Mouse (Mus musculus): ENCODE data around the gene Ctbp2.
A peak's percentile ranks its signal among the peaks of the same experiment; 100 is the strongest.
"Not testable (repeated sequence)": the region's sequence is repeated elsewhere in the genome, so short reads cannot be mapped to it uniquely, and the experiment has no call there.

The Ctbp2 gene

GRCm38 (mm10) chr7:133120221-133120751 lies 3.9 kb downstream of the Ctbp2 start:
- no peak for DNase-seq (ENCODE audit: low read depth)

DNA sequence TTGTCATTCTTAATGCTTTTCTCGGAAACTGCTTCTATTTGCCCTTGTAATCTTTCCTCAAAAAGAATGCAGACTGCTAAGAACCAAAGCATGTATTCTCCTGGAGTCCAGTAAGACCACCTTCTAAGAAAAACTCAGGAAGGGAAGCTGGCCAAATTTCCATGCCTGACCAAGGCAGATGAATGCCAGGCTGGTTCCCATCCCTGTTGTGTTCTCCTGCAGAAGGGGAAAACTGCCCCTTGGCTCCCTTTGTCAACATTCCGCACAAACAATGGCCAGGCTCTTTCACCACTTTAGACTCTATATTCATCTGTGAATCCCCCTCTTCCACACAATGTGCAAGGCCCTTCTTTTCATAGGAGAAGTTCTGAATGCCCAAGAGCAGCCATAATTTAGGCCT lies 6.3 kb downstream of the Ctbp2 start:
- no peak for DNase-seq (ENCODE audit: low read depth)

DNA sequence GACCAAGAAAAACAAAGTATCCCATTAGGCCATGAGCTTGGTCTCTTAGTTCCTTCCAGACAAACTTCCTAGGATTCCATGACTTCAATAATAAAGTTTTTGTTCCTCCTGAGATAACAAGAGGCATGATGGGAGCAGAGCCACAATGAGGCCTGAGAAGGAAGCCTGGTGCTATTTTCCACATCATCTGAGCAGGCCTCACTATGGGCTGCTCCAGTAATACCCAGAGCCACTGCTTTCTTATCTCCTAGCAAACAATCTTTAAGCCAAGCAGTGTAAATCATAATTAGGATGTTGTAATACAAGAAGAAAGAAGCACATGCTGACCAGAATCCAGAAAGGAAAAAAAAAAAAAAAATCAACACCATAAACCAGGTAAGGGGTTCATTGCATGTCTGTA lies 7.6 kb downstream of the Ctbp2 start:
- no peak for DNase-seq (ENCODE audit: low read depth)

DNA sequence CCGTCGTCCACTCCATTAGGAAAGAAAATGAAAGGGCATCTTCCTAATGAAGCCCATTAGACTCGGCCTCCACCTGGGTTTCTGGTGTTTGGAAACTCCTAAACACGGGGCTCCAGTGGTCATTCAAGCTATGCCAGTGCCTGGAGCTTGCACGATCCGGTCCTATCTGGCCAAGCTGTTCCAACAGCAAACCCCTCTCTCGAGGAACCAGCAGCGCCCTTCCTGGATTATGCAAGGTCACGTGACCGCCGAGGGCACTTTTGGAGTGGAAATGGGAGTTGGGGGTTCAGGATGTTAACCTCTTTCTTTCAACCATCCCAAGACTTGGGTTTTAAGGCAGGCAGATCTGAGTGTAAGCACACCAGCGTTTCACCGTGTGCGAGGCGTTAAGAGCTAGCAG lies 8.3 kb downstream of the Ctbp2 start:
- no peak for DNase-seq (ENCODE audit: low read depth)

DNA sequence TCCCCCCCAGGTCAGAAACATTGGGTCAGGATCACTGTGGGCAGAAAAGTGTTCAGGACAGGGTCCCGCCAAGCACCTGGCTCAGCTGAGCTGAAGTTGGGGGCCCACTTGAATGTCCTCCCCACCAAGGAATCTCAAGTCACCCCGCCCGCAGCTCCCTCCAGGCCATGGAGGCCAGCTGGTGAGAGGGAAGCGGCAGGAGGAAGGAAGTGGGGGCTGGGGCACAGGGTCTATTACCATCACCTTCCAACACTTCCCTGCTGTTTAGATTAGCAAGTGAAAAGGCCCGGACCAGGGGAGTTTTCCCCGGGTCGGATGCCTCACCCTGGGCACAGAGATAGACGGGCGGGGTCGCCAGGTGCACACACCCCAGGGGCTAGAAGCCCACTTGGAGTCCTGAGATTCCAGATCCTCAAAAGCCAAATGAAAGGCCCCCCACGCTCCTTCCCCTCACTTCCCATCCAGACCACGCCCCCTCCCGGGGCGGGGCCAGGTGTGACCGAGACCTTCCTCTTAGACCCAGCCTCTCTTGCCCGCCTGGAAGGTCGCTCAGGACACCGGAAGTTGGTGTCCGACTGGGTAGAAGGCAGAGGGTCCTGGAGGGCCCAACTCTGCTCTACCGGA lies 9.2 kb downstream of the Ctbp2 start:
- no peak for DNase-seq (ENCODE audit: low read depth)

DNA sequence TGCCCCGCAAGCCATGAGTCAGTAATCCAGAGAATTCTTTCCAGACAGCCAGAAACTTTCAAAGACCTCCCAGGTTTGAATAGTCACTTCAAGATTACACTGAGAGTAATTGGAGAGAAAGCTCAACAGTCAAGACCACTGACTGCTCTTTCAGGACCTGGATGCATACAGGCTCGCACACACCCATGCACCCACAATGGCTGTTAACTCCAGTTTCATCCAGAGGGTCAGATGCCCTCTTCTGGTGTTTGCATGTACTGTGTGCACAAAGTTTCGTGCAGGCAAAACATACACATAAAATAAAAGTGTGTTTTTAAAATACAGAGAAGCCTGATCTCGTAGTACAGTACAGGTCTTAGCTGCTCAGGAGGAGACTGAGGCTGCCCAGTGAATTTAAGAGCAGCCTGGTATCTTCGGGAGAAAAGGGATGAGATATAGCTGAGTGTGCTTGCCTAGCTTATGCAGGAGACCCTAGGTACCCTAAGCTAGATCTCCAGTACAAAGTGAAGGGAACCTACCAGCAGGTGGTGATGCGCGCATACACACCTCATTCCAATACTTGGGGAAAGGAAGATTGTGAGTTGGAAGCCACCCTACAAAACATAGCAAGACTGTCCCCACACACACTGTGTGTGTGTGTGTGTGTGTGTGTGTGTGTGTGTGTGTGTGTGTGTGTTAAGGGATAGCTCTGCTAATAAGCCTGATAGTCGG lies 10.8 kb downstream of the Ctbp2 start:
- DNase-seq (ENCODE audit: low read depth): no peak

DNA sequence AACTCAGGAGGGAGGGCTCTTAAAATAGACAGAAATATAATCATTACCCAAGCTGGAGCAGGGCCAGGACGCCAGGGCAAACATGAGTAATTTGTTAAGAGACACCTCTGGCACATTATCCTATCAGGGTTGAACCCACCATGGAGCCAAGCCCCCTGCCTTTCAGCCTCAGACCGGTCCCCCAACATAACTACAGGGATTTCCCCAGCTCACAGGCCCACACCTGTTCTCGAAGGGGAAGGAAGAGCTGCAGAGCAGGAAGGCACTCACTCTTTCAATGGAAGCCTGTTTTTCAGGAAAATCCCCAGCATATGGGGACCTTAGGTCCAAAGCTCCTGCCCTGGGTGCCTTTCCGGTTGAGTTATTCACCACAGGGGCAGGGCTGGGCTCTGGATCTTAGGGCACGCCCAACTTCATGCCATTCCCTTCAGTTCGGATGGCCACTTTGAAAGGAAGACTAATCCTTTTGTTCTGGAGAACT lies 11.8 kb downstream of the Ctbp2 start:
- DNase-seq (ENCODE audit: low read depth): no peak

GRCm38 (mm10) chr7:133109442-133109841 lies 14.7 kb downstream of the Ctbp2 start:
- no peak for DNase-seq (ENCODE audit: low read depth)

GRCm38 (mm10) chr7:133108695-133109094 lies 15.5 kb downstream of the Ctbp2 start:
- no peak for DNase-seq (ENCODE audit: low read depth)

- DNase-seq (ENCODE audit: low read depth): no peak
Measured at GRCm38 (mm10) chr7:133102578-133102977, 21.6 kb downstream of the Ctbp2 start.

GRCm38 (mm10) chr7:133101070-133101469 lies 23.1 kb downstream of the Ctbp2 start:
- no peak for DNase-seq (ENCODE audit: low read depth)

- no peak for DNase-seq (ENCODE audit: low read depth)
Measured at GRCm38 (mm10) chr7:133100178-133100577, 24.0 kb downstream of the Ctbp2 start.

DNA sequence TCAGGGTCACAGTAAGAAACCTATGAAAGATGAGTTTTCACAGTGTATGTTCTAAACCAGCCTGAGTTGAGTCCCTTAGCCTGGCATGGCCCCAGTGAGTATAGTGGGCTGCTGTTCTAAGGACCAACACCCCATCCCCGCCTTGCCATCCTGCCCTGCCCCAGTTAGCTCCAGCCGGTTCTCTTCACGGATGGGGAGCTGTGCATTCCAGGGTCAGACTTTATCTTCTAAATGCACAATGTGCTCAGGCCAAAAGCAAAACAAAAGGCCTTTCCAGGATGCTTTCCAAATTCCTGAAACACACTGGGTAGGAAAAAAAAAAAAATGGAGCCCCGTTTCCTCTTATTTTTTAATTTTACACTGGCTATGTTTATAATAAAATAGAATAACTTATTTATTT lies 24.9 kb downstream of the Ctbp2 start:
- DNase-seq (ENCODE audit: low read depth): no peak

DNA sequence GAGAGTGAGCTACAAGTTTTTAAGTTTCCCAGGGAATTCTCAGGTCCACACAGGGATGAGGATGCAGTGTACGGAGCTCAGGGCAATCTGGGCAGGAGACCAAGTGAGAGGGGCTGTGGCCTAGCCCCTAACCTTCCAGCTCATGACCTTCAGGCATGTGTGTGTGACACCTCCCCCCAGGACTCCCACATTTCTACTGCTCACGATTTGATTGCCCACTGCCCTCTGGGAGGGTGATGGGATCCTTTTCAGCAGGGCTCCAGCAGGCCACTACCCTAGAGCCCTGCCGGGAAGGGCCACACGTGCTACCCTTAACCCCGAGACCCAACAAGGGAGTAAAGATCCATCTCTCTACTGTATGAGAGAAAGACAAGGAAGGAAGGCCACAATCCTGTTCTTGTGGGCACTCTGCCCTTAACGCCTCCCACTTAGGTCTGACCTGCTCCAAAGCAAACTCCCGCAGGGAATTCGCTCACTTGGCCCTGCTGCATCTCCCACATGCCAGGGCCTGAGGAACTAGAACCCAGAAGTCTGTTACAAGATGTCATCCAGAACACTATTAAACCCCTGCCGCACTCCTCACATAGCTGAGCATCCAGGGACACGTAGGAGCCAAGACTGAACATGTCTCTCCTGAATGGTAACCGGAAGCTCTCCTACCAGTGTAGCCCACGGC lies 25.9 kb downstream of the Ctbp2 start:
- DNase-seq (ENCODE audit: low read depth): no peak

- not testable (repeated sequence) for DNase-seq (ENCODE audit: low read depth)
Measured at GRCm38 (mm10) chr7:133095610-133096009, 28.5 kb downstream of the Ctbp2 start.

GRCm38 (mm10) chr7:133094711-133095495 lies 29.3 kb downstream of the Ctbp2 start:
- no peak for DNase-seq (ENCODE audit: low read depth)

DNA sequence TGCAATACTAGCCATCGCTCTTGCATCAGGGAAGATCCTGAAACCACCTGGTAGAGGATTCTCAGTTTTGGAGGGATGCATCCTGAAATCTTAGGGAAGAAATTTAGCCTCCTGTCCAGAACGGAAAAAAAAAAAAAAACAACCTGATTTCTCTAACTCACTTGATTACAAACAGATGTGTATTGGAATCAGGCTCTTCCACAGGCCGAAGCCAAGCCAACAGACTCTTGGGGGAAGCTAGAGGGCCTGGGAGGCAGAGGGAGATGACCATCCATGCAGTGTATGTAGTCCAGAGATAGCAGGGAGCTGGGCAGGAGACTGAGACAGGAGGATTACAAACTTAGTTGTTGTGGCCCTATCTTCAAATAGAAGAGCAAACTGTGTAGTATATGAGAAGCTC lies 30.0 kb downstream of the Ctbp2 start:
- DNase-seq (ENCODE audit: low read depth): no peak

DNA sequence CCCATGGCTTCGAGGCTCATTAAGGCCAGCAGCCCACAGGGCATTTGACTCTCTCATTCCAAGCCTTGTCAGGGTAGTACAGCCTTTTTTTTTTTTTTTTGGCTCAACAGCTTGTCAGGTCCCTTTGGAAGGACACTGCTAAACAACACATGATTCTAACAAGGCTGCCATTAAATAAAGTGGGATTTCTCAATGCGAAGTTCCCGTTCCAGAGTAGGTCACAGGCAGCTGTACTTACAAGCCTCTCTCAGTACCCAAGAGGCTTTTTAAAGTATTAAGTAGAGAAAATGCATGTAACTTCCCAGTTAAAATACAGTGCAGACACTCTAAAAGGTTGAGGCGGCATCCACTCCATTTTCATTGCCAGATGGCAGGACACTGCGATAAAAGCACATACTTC lies 30.4 kb downstream of the Ctbp2 start:
- no peak for DNase-seq (ENCODE audit: low read depth)

- no peak for DNase-seq (ENCODE audit: low read depth)
Measured at GRCm38 (mm10) chr7:133090641-133091040, 33.5 kb downstream of the Ctbp2 start.

DNA sequence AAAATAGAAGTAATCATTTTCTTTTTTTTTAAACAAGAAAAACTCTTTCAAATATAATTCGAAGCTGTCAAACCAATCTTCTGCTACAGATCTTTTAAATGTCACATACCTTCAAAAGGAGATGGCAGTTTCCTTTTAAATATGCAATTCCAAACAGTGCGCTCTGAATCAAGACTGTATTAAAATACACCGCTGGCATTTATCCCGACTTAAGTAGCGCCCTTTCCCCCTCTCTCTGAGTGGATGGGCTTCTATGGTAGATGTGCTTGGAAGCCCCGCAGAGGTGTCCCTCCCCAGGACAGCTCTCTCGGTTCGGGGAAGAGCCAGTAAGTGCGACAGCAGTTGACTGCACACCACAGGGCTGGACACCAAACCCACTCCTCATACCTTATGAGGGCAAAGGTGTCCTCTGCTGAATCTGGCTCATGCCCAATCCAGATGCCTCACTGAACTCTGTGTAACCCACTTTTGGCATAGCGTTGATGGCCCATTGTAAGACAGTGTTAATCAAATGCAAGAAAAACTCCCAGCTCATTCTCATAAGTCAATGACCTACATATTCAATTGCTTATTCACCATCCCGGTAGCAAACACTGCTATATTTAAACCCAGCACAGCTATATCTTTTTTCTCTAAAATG lies 34.4 kb downstream of the Ctbp2 start:
- DNase-seq (ENCODE audit: low read depth): no peak

DNA sequence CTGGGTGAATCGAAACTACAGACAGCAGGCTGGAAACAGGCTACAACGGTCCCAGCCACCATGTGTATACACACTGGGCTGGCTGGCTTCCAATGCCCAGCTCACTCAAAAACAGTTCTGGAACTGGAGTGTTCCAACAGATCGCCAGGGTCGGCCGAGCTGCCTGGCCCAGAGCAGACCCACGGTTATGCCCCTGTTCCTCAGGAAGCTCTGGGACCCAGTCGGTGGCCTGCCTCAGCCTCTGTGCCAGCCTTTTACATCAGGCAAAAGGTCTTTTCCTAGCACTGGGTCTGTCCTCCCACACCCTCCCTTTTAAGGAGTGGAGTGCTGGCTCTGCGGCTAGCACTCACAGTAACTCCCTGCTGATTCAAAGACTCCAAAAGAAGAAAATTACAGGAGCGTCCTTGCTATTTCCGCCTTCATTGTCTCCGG lies 35.3 kb downstream of the Ctbp2 start:
- DNase-seq (ENCODE audit: low read depth): peak; percentile 50

DNA sequence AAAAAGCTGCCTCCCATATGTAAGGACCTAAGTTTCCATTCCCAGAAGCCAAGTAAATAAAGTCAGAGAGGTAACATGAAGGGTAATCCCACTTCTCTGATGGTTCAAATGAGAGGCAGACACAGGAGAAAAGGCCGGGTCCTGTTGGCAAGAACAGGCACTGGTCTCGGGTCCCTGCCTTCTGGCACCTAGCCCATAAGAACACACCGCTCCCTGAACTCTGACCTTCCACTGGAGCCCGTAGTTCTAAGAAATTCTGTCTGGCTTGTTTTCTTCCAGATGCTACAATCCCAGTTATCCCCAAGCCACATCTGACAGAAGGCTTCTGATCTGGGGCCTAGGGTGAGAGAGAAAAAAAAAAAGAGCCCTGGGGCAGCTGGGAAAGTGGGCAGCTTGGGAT lies 35.7 kb downstream of the Ctbp2 start:
- DNase-seq (ENCODE audit: low read depth): no peak

Data from fibroblast of lung, adult 2 months (primary cell).